Mouse (Mus musculus) myocyte (in vitro differentiated cells): ENCODE measurements around the gene Mtx1.

ENCODE experiments used
- E2F4 ChIP-seq: IDR thresholded peaks from one replicate; pipeline ENCODE4 v1.6.1; 2011; ENCODE audit warnings: mild to moderate bottlenecking, control low read depth, moderate library complexity; ENCODE audit not compliant: insufficient read depth
- MAX ChIP-seq: IDR thresholded peaks from one replicate; pipeline ENCODE4 v1.6.1; 2011; ENCODE audit warnings: low read depth, mild to moderate bottlenecking, control low read depth
- MYOD1 ChIP-seq, 3 experiments: IDR thresholded peaks; one replicate each; pipeline ENCODE4 v1.6.1; 2011; ENCODE audit warnings: control low read depth in 2 of 3, low read depth in 2 of 3, mild to moderate bottlenecking in 2 of 3, moderate library complexity in 1 of 3; ENCODE audit not compliant: insufficient read length in 2 of 3, control insufficient read depth in 1 of 3
- MYOG ChIP-seq, 3 experiments: IDR thresholded peaks; one replicate each; pipeline ENCODE4 v1.6.1; 2011; ENCODE audit warnings: control low read depth in 2 of 3, low read depth in 2 of 3, mild to moderate bottlenecking in 2 of 3; ENCODE audit not compliant: insufficient read length in 2 of 3, control insufficient read depth in 1 of 3, insufficient read depth in 1 of 3
- POLR2A ChIP-seq: IDR thresholded peaks from one replicate; pipeline ENCODE4 v1.6.1; 2011; ENCODE audit warnings: low read depth, mild to moderate bottlenecking, control low read depth, moderate library complexity; ENCODE audit not compliant: insufficient read length
- POLR2AphosphoS2 ChIP-seq: IDR thresholded peaks from one replicate; pipeline ENCODE4 v1.6.1; 2011; ENCODE audit warnings: low read depth, control low read depth; ENCODE audit not compliant: insufficient read length
- REST ChIP-seq: IDR thresholded peaks from one replicate; pipeline ENCODE4 v1.6.1; 2011; ENCODE audit warnings: mild to moderate bottlenecking, control low read depth, moderate library complexity; ENCODE audit not compliant: insufficient read depth, insufficient read length
- SRF ChIP-seq: IDR thresholded peaks from one replicate; pipeline ENCODE4 v1.6.1; 2011; ENCODE audit warnings: low read depth; ENCODE audit not compliant: control insufficient read depth, insufficient read length
- TCF12 ChIP-seq: IDR thresholded peaks from one replicate; pipeline ENCODE4 v1.6.1; 2011; ENCODE audit warnings: mild to moderate bottlenecking, control low read depth; ENCODE audit not compliant: poor library complexity, insufficient read depth, severe bottlenecking
- USF1 ChIP-seq: IDR thresholded peaks from one replicate; pipeline ENCODE4 v1.6.1; 2011; ENCODE audit warnings: low read depth, mild to moderate bottlenecking, control low read depth, moderate library complexity

- TF ChIP-seq SRF (no peak), POLR2A (peak; percentile 52), MYOG (IDR thresholded peaks at IDR 0.05; ENCODE audit: control insufficient read depth in 1 of 3, insufficient read depth in 1 of 3, insufficient read length in 2 of 3, low read depth in 2 of 3) (no peak), MAX (no peak), E2F4 (no peak), TCF12 (no peak), USF1 (no peak), POLR2AphosphoS2 (peak; percentile 87), MYOD1 (IDR thresholded peaks at IDR 0.05; ENCODE audit: control insufficient read depth in 1 of 3, insufficient read length in 2 of 3, low read depth in 2 of 3) (no peak), REST (no peak)
These were observed 23.6 kb upstream of the Mtx1 start for GRCm38 (mm10) chr3:89250435-89251040.
